Mouse (Mus musculus): Measurements from ENCODE around the gene Plk5.

DNA sequence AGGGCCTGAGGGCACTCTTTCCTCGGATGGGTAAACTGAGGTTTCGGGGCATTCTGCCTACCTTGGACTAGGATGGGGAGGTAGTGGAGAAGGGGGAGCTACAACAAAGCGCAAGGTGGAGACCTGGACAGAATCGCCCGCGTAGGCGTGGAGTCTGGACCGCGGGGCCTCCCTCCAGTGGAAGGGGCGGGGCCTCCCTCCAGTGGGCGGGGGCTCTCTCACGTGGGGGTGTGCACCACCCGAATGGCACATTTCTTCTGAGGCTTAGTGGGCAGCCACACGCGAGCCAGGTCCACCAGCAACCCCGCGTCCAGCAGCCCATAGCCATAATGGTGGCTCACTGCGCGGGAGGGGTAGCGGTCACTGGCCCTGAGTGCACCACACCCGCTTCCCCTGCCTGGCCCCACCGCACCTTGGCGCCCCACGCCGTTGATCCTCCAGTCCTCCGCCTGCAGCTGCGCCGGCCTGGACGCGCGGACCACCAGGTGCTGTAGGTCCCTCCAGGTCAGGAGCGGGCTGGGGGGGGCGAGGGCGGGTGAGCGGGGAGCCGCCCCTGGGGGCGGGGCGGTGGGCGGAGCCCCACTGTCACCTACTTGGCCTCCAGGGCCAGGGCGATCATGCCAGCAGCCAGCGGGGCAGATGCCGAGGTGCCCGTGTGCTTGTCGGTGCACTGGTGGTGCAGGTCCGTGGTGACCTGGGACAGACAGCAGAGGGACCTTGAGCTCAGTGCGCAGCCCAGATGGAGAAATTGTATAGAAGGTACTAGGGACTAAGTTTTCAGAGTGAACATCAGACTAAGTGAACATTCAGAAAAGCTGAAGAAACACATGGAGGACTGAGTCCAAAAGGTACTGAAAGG lies 32.8 kb upstream of the Plk5 start:
- no peak for TF ChIP-seq ZC3H11A (IDR thresholded peaks at IDR 0.05; ENCODE audit: borderline replicate concordance, low read depth, low read length)
- TF ChIP-seq ZNF384 (IDR thresholded peaks at IDR 0.05; ENCODE audit: low read depth, low read length), result no peak
- TF ChIP-seq CHD2 (IDR thresholded peaks at IDR 0.05; ENCODE audit: low read depth, low read length), result no peak
- TF ChIP-seq MAFK (IDR thresholded peaks at IDR 0.05; ENCODE audit: insufficient read depth, low read depth, low read length), result no peak
